Mouse (Mus musculus) erythroblast, embryonic 14.5 days (primary cell): ENCODE data around the gene Tmem243. TPM values are rescaled to one million over a fixed set of nuclear protein-coding genes. Genes with fewer than 3 reads are reported as not detected.
"Not testable (repeated sequence)": the region's sequence is repeated elsewhere in the genome, so short reads cannot be mapped to it uniquely, and the experiment has no call there.

ENCODE experiments used
- H3K27me3 ChIP-seq: 2 replicates; pipeline ENCODE4 v1.6.1; 2012; ENCODE audit warnings: inconsistent platforms; ENCODE audit not compliant: control insufficient read depth
- H3K36me3 ChIP-seq: 2 replicates; pipeline ENCODE4 v1.6.1; 2012; ENCODE audit warnings: mild to moderate bottlenecking, inconsistent platforms; ENCODE audit not compliant: control insufficient read depth
- H3K4me1 ChIP-seq: 2 replicates; pipeline ENCODE4 v1.6.1; 2012; ENCODE audit warnings: inconsistent platforms; ENCODE audit not compliant: control insufficient read depth
- H3K4me3 ChIP-seq: replicated peaks from 2 replicates; pipeline ENCODE3; 2012; ENCODE audit warnings: moderate library complexity, mild to moderate bottlenecking, inconsistent platforms
- H3K9me3 ChIP-seq: 2 replicates; pipeline ENCODE4 v1.6.1; 2012; ENCODE audit warnings: low read length, inconsistent platforms, mixed read lengths; ENCODE audit not compliant: control insufficient read depth
- GATA1 ChIP-seq: IDR thresholded peaks from 2 replicates; pipeline ENCODE4 v1.6.1; 2012; ENCODE audit warnings: low read length, inconsistent platforms, mixed read lengths
- TAL1 ChIP-seq: IDR thresholded peaks from 3 replicates; pipeline ENCODE4 v1.6.1; 2012; ENCODE audit warnings: low read length, inconsistent platforms, mixed read lengths
- polyA plus RNA-seq: library from polyadenylated mRNA; stranded (reverse); fragments of >175 nt; gene quantifications from 2 replicates; pipeline ENCODE4 v1.2.3, GENCODE M21; 2012

The Tmem243 gene
- polyA plus RNA-seq, 1 experiment: 0.14 TPM

- Histone ChIP-seq H3K36me3 (peaks cover 3% of the 10 kb centered on the region; the same call in 1 of the 2 replicates), H3K27me3 (no peaks in the 10 kb centered on the region; the same call in 1 of the 2 replicates), H3K9me3 (no peaks in the 10 kb centered on the region), H3K4me1 (peaks cover 15% of the 10 kb centered on the region), H3K4me3 (peak overlapping the region; percentile 90)
- no peak for TF ChIP-seq GATA1
- TF ChIP-seq TAL1: no peak
Observed at GRCm38 (mm10) chr5:9162088-9162487, 61.6 kb downstream of the Tmem243 start.

GRCm38 (mm10) chr5:9163411-9163810 lies 62.9 kb downstream of the Tmem243 start:
- H3K4me3 ChIP-seq: no peak overlapping the region
- no peaks in the 10 kb centered on the region; the same call in 1 of the 2 replicates for H3K27me3 ChIP-seq
- no peaks in the 10 kb centered on the region for H3K9me3 ChIP-seq
- no peaks in the 10 kb centered on the region for H3K36me3 ChIP-seq
- peaks cover 15% of the 10 kb centered on the region for H3K4me1 ChIP-seq
- no peak for TF ChIP-seq TAL1
- TF ChIP-seq GATA1: no peak

- H3K4me3 ChIP-seq, H3K36me3 ChIP-seq, H3K9me3 ChIP-seq, H3K27me3 ChIP-seq: not testable (repeated sequence)
- peaks cover 15% of the 10 kb centered on the region for H3K4me1 ChIP-seq
Observed at GRCm38 (mm10) chr5:9165151-9165550, 64.7 kb downstream of the Tmem243 start.

- H3K27me3 ChIP-seq: no peaks in the 10 kb centered on the region; the same call in 1 of the 2 replicates
- no peak overlapping the region for H3K4me3 ChIP-seq
- no peaks in the 10 kb centered on the region for H3K9me3 ChIP-seq
- H3K4me1 ChIP-seq: peaks cover 9% of the 10 kb centered on the region
- H3K36me3 ChIP-seq: no peaks in the 10 kb centered on the region
- TF ChIP-seq GATA1: no peak
- TF ChIP-seq TAL1: no peak
Observed at GRCm38 (mm10) chr5:9166366-9166765, 65.9 kb downstream of the Tmem243 start.

GRCm38 (mm10) chr5:9169328-9170005 lies 69.0 kb downstream of the Tmem243 start:
- H3K27me3 ChIP-seq, H3K36me3 ChIP-seq, H3K4me1 ChIP-seq, H3K4me3 ChIP-seq, H3K9me3 ChIP-seq: not testable (repeated sequence)

GRCm38 (mm10) chr5:9173295-9173694 lies 72.8 kb downstream of the Tmem243 start:
- no peaks in the 10 kb centered on the region for H3K4me1 ChIP-seq
- H3K4me3 ChIP-seq: no peak overlapping the region
- no peaks in the 10 kb centered on the region for H3K27me3 ChIP-seq
- H3K36me3 ChIP-seq: no peaks in the 10 kb centered on the region
- TF ChIP-seq TAL1 (no peak), GATA1 (no peak)
- H3K9me3 ChIP-seq: no peaks in the 10 kb centered on the region

GRCm38 (mm10) chr5:9186467-9186866 lies 86.0 kb downstream of the Tmem243 start:
- no peak for TF ChIP-seq GATA1
- no peak for TF ChIP-seq TAL1
- Histone ChIP-seq H3K9me3 (no peaks in the 10 kb centered on the region), H3K36me3 (no peaks in the 10 kb centered on the region), H3K4me1 (no peaks in the 10 kb centered on the region), H3K4me3 (no peak overlapping the region), H3K27me3 (no peaks in the 10 kb centered on the region)

Other genes with a start within 250 kb of the Tmem243 start
- gene Abcb4, start 207.0 kb upstream of the Tmem243 start, polyA plus RNA-seq: 7.1 and 13.5 TPM in 2 replicates
- gene Crot, start 103.3 kb upstream of the Tmem243 start, polyA plus RNA-seq: 0.01 and 0.02 TPM in 2 replicates
- 0.05 and 0.07 TPM in 2 replicates for gene Dmtf1, start 61.1 kb downstream of the Tmem243 start, polyA plus RNA-seq
- gene 9330182L06Rik, start 165.4 kb downstream of the Tmem243 start, polyA plus RNA-seq: not detected in 2 replicates